Mouse (Mus musculus) E14TG2a.4 (cell line): ENCODE results near the gene H2-Ab1.
A peak's percentile ranks its signal among the peaks of the same experiment; 100 is the strongest.

Experiments
- H3K27me3 ChIP-seq: 2 replicates; pipeline ENCODE4 v1.6.1; 2014; ENCODE audit warnings: low read length, control low read depth; ENCODE audit not compliant: insufficient read depth
- H3K36me3 ChIP-seq: 2 replicates; pipeline ENCODE4 v1.6.1; 2014; ENCODE audit warnings: low read length, control low read depth; ENCODE audit not compliant: insufficient read depth
- H3K4me1 ChIP-seq: replicated peaks from 2 replicates; pipeline ENCODE4 v1.6.1; 2014; ENCODE audit warnings: low read depth, low read length, control low read depth
- H3K4me3 ChIP-seq: replicated peaks from 2 replicates; pipeline ENCODE4 v1.5.1; 2014; ENCODE audit warnings: mild to moderate bottlenecking, low read length
- H3K9me3 ChIP-seq: 2 replicates; pipeline ENCODE4 v1.6.1; 2014; ENCODE audit warnings: low read length, control low read depth
- CTCF ChIP-seq: conservative IDR thresholded peaks from 2 replicates; pipeline ENCODE4 v1.5.1; 2014; ENCODE audit warnings: low read length
- NANOG ChIP-seq: IDR thresholded peaks from 2 replicates; pipeline ENCODE4 v1.6.1; 2014; ENCODE audit warnings: borderline replicate concordance, low read length, mixed read lengths
- POU5F1 ChIP-seq: IDR thresholded peaks from 2 replicates; pipeline ENCODE4 v1.6.1; 2014; ENCODE audit warnings: low read length, borderline replicate concordance

H2-Ab1 gene

DNA sequence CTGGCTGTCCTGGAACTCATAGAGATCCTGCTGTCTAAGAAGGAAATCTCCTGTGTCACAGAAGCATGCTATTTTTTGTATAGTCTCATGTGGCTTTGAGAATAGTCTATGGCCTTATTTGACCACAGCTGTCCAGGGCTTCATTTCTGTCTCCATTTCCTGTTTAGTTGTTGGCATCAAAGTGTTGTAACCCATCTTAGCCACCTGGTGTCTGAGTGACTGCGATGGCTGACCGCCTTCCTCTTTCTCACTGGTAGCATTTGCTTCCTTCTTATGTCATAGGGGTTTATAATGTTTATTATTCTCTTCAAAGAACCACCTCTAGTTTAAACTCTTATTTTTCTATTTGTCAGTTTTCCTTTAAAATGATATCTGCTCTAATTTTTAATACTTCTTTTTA is 8.7 kb upstream of the H2-Ab1 start:
- H3K4me1 ChIP-seq: no peaks in the 10 kb centered on the region
- TF ChIP-seq CTCF (no peak), POU5F1 (no peak), NANOG (no peak)
- no peaks in the 10 kb centered on the region for H3K9me3 ChIP-seq
- no peak overlapping the region for H3K4me3 ChIP-seq
- no peaks in the 10 kb centered on the region for H3K36me3 ChIP-seq
- 0 out of 2 replicates have a peak, but pooled peaks cover 2% of the 10 kb centered on the region for H3K27me3 ChIP-seq

DNA sequence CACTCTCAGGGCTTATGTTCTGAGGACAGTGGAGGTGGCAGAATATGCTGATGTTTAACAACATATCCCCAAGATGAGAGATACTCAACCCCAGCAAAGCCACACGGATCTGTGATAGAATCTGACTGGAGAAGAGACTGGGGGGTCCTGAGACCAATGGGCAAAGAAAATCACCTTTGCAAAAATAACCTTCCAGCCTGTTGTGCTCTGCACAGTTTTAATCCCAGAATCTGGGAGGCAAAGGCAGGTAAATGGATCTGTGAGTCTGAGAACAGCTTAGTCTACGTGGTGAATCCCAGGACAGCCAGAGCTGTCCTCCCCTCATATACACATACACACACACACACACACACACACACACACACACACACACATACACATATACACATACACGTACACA is 8.1 kb upstream of the H2-Ab1 start:
- no peaks in the 10 kb centered on the region for H3K9me3 ChIP-seq

DNA sequence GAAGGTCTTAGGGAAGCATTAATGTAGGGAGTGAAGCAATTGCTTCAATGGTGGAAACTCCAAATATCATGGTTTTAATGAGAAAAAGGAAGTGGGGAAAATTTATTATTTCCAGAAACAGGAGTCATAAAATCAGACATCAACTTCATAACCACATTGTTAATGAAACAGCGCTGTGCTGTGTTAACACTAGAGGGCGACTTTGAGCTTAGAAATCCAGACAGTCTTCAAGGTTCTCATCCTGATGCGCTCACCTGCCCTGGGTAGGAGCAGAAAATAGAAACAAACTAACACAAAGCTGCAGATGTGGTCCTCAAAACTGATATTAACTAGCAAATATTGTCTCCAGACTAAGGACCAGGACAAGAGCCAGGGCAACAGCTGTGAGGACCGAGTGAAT is 7.6 kb upstream of the H2-Ab1 start:
- no peak for TF ChIP-seq NANOG
- peak; percentile 86 for TF ChIP-seq CTCF
- TF ChIP-seq POU5F1: no peak
- Histone ChIP-seq H3K4me3 (no peak overlapping the region), H3K27me3 (0 out of 2 replicates have a peak, but pooled peaks cover 2% of the 10 kb centered on the region), H3K9me3 (no peaks in the 10 kb centered on the region), H3K36me3 (no peaks in the 10 kb centered on the region), H3K4me1 (no peaks in the 10 kb centered on the region)

More for the DNA sequence above, 8.1 kb upstream of the H2-Ab1 start:
- Histone ChIP-seq H3K4me3 (no peak overlapping the region), H3K36me3 (no peaks in the 10 kb centered on the region), H3K4me1 (no peaks in the 10 kb centered on the region), H3K27me3 (0 out of 2 replicates have a peak, but pooled peaks cover 2% of the 10 kb centered on the region)
- no peak for TF ChIP-seq CTCF
- TF ChIP-seq NANOG: no peak
- no peak for TF ChIP-seq POU5F1

DNA sequence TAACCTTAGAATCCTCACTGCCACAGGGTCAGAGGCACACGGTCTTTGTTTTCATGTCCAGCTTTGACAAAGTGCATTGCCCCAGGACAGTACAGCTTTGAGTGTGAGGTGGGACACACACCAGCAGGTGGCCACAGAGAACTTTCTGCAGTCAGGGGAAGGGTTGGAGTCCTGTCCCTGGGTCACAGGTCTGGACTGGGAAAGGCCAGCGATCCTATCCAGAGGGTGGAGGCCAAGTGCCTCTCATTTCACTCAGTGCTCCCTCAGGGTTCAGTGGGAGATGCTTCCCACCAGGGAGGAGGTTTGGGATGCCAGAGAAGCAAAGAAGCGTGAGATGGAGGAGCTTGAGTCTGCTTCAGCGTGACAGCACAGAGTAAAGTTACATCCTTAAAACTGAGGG is 5.8 kb upstream of the H2-Ab1 start:
- H3K9me3 ChIP-seq: no peaks in the 10 kb centered on the region
- TF ChIP-seq NANOG (no peak), POU5F1 (no peak), CTCF (no peak)
- H3K4me3 ChIP-seq: no peak overlapping the region
- peaks cover 2% of the 10 kb centered on the region; the same call in 1 of the 2 replicates for H3K27me3 ChIP-seq
- H3K4me1 ChIP-seq: no peaks in the 10 kb centered on the region
- no peaks in the 10 kb centered on the region for H3K36me3 ChIP-seq

DNA sequence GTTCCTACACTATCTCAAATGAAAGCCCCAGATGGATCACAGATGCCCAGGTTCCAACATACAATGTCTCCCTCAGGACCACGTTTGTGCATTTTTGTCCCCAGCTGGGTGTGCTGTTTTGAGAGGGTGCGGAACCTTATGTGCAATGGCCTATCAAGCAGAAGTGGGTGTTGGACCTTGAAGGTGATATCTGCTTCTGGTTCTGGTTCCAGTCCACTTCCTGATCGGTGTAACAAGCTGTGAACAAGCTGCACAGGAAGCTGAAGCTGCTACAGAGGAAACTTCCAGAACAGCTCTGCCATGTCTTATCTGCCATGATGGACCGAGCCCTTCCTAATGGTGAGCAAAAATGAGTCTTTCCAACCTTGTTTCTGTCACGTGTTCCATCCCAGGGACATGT is 988 bp upstream of the H2-Ab1 start:
- Histone ChIP-seq H3K27me3 (peaks cover 28% of the 10 kb centered on the region), H3K36me3 (no peaks in the 10 kb centered on the region), H3K4me1 (no peaks in the 10 kb centered on the region), H3K9me3 (no peaks in the 10 kb centered on the region), H3K4me3 (no peak overlapping the region)
- TF ChIP-seq CTCF (no peak), POU5F1 (no peak), NANOG (no peak)

DNA sequence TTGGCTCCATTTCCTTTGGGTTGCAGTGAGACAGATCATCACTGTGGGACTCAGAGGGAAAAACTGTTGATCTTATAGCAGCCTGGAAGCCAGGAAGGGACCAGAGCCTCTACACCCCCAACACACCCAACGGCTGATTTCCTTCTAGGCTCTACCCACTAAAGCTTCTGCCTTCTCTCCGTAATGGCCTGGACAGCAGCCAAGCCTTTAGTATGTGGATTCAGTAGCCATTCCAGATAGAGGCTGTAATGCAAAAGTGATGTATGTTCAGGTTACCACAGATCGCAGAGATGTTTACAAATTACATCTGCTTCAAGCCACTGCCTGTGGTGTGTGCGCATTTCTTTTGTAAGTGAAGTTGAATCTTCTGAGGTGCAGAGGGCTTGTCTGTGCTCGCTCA is 3.1 kb downstream of the H2-Ab1 start:
- Histone ChIP-seq H3K4me1 (peaks cover 19% of the 10 kb centered on the region), H3K4me3 (no peak overlapping the region), H3K36me3 (no peaks in the 10 kb centered on the region), H3K27me3 (peaks cover 69% of the 10 kb centered on the region), H3K9me3 (no peaks in the 10 kb centered on the region)
- TF ChIP-seq NANOG (no peak), POU5F1 (no peak), CTCF (no peak)

DNA sequence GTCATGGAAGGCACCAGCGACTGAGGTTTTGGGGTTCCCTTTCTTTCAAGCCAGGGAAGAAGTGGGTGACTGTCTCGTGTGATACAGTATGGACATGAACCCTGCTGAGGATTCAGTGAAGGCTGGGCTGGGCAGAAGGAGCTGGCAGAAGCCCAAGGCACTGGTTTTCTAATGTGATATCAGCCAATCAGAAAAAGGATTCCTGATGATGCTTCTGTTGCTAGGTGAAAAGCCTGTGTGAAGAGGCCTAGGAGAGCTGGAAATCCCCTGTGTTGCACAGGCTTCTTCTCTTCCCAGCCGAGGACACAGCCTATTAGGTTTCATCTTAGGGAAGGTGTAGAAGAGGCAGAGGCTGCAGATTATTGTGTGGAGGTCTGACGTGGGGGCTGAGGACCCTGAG is 4.0 kb downstream of the H2-Ab1 start:
- peaks cover 75% of the 10 kb centered on the region for H3K27me3 ChIP-seq
- TF ChIP-seq NANOG (no peak), POU5F1 (no peak), CTCF (no peak)
- peaks cover 20% of the 10 kb centered on the region for H3K4me1 ChIP-seq
- H3K4me3 ChIP-seq: no peak overlapping the region
- no peaks in the 10 kb centered on the region for H3K36me3 ChIP-seq
- no peaks in the 10 kb centered on the region for H3K9me3 ChIP-seq

DNA sequence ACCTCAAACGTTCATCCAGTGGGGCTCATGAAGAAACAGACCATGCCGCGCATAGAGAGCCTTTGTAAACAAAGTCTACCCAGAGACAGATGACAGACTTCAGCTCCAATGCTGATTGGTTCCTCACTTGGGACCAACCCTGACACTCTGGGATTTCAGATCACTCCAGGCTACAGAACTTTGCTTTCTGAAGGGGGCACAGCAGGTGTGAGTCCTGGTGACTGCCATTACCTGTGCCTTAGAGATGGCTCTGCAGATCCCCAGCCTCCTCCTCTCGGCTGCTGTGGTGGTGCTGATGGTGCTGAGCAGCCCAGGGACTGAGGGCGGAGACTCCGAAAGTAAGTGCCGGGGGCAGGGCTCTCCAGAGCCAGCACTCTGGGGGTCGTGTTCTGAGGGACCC is 5.6 kb downstream of the H2-Ab1 start:
- H3K9me3 ChIP-seq: no peaks in the 10 kb centered on the region
- no peaks in the 10 kb centered on the region for H3K36me3 ChIP-seq
- H3K4me3 ChIP-seq: peak overlapping the region; percentile 73
- TF ChIP-seq NANOG (no peak), CTCF (no peak), POU5F1 (no peak)
- peaks cover 20% of the 10 kb centered on the region for H3K4me1 ChIP-seq
- peaks cover 89% of the 10 kb centered on the region for H3K27me3 ChIP-seq

DNA sequence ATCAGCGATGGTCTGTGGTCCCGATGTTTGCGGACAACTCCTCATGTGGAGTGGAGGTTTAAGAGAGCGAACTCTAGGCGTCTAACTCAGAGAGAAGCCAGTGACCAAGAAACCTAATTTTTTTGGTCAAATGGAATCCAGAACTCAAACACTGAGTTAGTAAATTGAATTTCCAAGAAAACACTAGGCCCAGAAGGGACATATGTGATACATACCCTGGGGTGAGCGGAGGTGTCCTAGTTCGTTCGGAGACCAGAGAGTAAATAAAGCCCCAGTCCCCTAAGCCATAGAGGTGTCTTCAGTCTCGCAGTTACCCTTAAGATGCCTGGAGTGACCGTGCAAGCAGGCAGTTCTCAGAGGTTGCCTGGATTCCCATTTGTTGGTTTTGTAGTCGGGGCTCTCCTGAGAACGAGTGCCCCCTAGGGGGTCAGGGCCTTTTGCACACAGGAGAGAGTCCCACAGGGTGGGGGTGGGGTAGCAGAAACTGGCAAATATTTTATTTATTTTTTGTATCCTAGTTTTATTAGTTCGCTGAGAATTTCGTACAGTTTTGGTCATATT is 6.4 kb downstream of the H2-Ab1 start:
- Histone ChIP-seq H3K36me3 (no peaks in the 10 kb centered on the region), H3K4me1 (peaks cover 20% of the 10 kb centered on the region), H3K9me3 (no peaks in the 10 kb centered on the region), H3K4me3 (peak overlapping the region; percentile 75), H3K27me3 (peaks cover 89% of the 10 kb centered on the region)
- TF ChIP-seq NANOG (no peak), CTCF (0 out of 2 replicates have a peak, but pooled peaks have one; percentile 9)
